Mouse (Mus musculus) embryo, embryonic 9.5 days (tissue): ENCODE results near the gene Usp21.
A peak's percentile ranks its signal among the peaks of the same experiment; 100 is the strongest.
"Not testable (repeated sequence)": the region's sequence is repeated elsewhere in the genome, so short reads cannot be mapped to it uniquely, and the experiment has no call there.

Experiments used
- DNase-seq: peaks from one replicate; pipeline ENCODE4 v3.0.0-alpha.2; 2017; ENCODE audit errors: extremely low spot score

Usp21 gene

GRCm38 (mm10) chr1:171287136-171288081 is at the start of gene Usp21:
Gene Usp21, minus strand, starts transcription at chr1:171287991.
- peak; percentile 90 for DNase-seq

- no peak for DNase-seq
Measured at GRCm38 (mm10) chr1:171330216-171330560, 42.4 kb upstream of the Usp21 start.

DNA sequence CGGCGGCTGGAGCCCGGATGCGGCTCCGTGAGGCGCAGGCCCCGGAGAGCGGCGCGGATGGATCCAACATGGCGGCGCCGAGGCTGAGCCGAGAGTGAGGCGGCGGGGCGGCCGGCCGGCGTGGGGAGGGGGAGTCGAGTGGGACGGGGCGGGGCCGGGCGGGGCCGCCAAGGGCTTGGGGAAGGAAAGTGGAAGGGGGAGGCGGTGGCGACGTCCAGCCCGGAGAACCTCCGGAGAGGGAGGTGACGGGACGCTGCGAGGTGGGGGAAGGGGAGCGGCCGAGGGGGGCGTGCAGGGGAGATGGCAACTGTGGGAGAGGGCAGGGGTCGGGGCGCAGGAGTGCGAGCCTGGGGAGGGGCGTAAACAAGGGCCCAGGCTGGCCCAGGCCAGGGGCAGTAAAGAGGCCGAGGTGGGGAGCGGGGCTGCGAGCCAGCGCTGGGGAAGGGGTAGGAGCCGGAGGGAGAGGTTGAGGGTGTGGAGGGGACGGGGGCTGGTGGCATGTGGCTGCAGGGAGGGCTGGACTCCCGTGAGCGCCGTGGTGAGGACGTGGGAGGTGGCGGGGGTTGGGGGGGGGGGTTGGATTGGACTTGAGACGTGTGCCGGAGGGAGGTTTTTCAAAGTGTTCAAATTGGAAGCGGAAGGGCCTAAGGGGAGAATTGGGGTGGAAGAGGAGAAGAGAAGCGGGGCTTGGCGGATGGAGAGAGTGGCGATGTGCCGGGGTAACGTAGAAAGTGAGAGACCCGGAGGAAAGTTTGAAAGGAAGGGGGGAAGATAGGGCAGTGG is 41.8 kb upstream of the Usp21 start:
- DNase-seq, result peak; percentile 95

GRCm38 (mm10) chr1:171328839-171329432 is 41.1 kb upstream of the Usp21 start, which contains the start of gene Dedd:
Gene Dedd, plus strand, starts transcription at chr1:171329145.
- DNase-seq, result peak; percentile 95

- no peak for DNase-seq
Measured at GRCm38 (mm10) chr1:171328244-171328643, 40.5 kb upstream of the Usp21 start.

GRCm38 (mm10) chr1:171326588-171326987 is 38.8 kb upstream of the Usp21 start:
- not testable (repeated sequence) for DNase-seq

DNA sequence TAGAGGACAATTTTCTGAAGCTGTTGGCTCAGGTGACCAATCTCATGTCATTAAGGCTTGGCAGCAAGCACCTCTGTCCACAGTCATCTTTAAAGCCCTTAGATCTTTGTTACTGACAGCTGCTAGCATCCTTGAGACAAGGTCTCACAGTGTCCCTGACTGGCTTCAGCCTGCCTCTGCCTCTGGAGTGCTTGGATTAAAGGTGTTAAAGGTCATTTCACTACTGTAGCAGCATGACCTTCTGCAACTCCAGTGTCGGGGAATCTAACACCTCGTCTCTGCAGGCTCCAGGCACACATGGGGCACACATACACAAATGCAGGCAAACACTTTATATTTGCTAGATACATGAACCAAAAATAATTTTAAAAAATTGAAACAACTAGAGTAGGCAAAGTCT is 37.8 kb upstream of the Usp21 start:
- DNase-seq, result no peak

GRCm38 (mm10) chr1:171322012-171322411 is 34.2 kb upstream of the Usp21 start:
- DNase-seq, result no peak

DNA sequence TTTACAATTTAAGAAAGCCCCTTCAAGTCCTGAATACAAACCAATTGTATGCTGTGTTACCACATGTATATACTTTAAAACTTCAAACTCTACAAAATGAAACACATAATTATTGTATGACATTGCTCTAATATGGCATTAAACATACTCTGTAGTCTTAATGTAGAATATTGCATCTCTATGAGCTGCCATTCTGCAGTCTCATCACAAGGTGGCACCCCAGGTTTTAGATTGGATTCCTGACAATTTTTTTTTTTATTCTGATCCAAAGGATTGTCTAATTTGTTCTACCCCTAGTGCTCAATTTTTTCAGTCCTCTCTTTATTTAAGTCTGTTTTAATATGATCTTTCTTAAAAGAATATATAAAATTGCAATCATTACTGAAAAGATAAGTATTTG is 33.6 kb upstream of the Usp21 start:
- no peak for DNase-seq

DNA sequence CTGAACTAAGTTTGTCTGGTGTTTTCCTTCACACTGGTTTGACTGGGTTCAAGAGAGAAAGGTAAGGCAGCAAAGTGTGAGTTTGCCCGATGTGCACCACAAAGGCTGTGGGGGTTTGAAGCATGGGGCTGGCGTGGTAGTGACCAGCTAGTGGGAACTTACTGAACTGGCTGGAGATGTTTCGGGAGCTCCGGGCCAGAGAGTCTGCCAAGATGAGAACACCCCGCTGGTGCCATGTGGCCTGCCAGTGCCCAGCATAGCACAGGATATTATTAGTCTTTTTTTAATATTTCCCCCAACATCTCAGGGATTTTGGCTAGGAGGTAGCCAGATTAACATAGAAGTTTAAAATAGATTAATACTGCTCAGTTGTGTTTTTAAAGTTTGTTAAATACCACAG is 32.4 kb upstream of the Usp21 start:
- no peak for DNase-seq

DNA sequence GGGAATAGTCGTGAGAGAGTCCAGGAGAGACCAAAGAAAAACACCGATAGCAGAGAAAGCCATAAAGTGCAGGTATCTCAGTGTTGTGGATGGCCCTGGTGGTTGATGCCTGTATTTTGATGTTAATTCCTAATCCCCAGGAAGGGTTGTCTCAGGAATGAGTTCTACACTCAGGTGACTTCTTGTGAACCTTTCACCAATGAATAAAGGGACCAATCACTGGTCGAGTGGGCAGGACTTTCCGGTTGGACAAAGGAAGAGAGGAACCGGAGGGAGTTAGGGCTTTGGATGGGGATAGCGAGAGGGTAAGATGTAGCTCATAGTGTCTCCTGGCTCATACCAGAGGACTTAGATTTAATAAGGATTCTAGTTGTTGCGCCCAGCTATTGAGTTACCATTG is 32.0 kb upstream of the Usp21 start:
- no peak for DNase-seq

DNA sequence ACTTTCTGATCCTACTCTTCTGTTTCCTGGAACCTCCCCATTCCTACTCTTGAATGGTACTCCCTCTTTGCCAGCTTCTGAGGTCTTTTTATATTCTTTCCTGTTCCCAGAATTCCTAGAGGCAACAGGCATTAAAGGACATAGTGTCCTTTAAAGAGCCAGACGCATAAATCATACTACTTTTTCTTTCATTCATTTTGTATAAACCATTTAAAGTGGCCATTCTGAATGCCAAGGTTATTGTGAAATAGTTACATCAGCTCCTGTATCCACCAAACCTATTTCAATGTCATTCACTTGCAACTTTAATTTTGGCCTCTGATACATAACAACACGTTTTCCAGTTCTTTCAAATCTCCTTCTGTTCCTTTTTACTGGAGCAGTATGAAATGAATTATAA is 21.5 kb upstream of the Usp21 start:
- no peak for DNase-seq

DNA sequence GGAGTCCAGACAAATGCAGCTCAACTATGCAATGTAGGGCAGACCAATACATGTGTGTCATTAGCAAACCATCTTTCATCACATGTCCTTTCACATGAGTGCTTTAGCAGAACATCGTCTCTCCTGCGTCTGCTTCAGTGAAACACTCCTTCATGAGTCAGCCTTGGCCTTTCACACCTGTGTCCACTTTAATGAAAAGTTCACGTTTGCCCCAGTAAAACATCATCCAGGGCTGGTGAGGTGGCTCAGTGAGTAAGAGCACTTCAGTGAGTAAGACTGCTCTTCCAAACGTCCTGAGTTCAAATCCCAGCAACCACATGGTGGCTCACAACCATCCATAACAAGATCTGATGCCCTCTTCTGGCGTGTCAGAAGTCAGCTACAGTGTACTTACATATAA is 18.4 kb upstream of the Usp21 start:
- not testable (repeated sequence) for DNase-seq

GRCm38 (mm10) chr1:171298226-171298625 is 10.4 kb upstream of the Usp21 start:
- no peak for DNase-seq

GRCm38 (mm10) chr1:171295063-171295402 is 7.2 kb upstream of the Usp21 start:
- DNase-seq, result no peak

GRCm38 (mm10) chr1:171294298-171295062 is 6.7 kb upstream of the Usp21 start, which contains the start of gene Ufc1:
Gene Ufc1, minus strand, starts transcription at chr1:171295024.
- peak; percentile 86 for DNase-seq

DNA sequence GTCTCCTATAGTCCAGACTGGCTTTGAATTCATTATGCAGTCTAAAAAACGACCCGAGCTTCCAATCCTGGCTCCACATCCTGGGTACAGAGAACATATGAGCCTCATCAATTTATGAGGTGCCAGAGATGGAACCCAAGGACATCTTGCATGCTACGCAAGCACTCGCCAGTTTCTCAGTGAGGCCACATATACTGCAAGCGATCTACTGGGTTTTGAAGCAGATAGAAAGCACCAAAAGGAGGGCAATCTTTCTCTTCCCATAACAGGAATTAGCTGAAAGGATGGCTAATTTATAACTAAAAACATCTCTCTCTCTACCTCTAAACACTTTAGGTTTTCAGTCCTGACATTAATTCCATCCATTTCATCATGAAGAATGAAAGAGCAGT is 6.1 kb upstream of the Usp21 start:
- no peak for DNase-seq

DNA sequence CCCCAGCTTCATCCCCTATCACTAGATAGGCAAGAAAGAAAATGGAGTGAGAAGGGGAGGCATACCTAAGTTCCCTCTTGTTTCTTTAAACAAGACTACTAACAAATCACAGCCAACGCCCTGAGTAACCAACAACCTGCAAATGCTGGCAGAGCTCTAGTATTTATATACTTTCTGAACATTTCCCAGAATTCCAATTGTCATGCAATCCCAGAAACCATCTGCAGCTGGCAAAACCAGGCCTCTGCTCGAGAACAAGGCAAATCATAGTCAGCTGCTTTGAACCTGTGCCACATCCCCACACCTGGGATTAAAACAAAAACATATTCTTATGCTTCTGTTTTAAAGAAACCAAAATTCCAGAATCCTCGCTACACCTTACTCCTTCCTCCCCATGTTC is 5.6 kb upstream of the Usp21 start:
- DNase-seq, result no peak

DNA sequence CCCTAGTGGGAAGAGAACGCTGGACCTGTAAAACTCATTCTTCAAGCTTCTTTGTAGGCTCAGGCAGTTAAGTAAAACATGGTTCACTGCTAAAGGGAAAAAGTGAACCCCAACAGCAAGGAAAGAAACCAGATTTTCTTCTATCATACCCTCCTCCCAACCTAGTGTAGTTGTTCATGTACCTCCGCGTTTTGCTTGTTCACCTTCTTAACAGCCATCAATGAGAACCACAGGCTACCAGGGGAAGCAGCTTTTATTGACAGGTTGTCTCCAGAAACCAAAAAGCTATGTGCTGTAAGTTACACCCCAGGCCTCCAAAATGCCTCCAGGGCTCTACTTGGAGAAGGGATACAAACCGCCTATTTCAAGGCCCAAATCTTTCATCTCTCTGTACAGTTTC is 537 bp upstream of the Usp21 start:
- no peak for DNase-seq

DNA sequence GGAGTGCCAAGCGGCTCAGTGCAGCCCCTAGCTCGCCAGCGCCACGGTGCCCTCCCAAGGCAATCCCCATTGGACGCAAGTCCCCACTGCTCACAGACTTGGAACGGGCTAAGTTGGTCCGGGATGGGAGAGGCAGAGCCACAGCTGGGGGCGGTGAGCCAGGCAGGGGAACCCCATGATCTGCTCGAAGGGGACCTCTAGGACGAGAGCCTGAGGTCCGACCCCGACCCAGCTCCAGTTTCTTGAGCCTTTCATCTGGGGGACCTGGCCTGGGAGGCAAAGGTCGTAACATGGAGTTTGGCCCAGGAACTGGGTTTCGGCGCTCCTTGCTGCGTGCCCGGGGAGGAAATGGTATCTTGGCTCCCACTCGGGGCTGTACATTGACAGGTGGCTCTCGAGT is 1.3 kb downstream of the Usp21 start:
- DNase-seq, result no peak

DNA sequence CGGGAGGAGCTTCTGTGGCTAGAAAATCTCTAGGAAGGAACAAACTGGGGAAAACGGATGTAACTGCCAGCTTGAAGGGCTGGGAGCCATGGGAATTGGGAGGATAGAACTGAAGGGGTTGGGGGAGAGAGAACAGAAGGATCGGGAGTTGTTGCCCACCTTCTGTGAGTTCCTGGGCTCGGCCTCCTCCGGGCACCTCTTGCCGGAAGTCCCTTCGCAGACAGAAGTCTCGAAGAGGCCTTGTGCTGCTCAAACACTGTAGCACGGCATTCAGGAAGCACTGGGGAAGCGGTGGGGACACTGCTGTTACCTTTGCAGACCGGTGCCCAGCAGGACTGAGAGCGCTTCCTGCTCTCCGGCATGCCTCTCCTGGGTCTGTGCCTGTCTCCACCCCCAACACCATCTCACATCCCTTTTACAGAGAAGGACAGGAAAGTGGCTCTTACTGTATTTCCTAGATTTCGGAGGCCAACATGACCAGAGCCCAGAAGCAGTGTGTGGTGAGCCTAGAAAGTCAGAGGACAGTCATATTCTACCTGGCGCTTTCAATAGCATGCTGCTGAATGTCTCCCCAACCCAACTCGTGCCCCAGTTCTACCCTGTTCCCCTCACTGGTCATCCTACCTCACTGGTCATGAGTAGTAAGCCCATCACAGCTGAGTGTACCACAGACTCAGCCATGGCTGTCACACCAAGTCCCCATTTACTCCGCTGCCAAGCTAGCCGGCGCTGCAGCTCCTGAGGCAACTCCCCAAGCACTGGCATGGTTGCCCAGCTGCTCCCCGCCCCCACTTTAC is 2.5 kb downstream of the Usp21 start:
- no peak for DNase-seq
